Mouse (Mus musculus) forelimb bud, embryonic 11.5 days (tissue): ENCODE data around the gene Kalrn.

Experiments used
- DNase-seq: peaks from one replicate; pipeline ENCODE4 v3.0.0-alpha.2; 2012; ENCODE audit warnings: low read depth, low spot score

Kalrn gene

GRCm38 (mm10) chr16:34573151-34573802 lies at the start of gene Kalrn:
Kalrn (minus strand) TSS chr16:34573532.
- DNase-seq = peak; percentile 85

GRCm38 (mm10) chr16:34614021-34614420 lies 40.7 kb upstream of the Kalrn start:
- DNase-seq = no peak

GRCm38 (mm10) chr16:34610137-34610536 lies 36.8 kb upstream of the Kalrn start:
- no peak for DNase-seq

- peak; percentile 35 for DNase-seq
Observed at GRCm38 (mm10) chr16:34605679-34606078, 32.3 kb upstream of the Kalrn start.

GRCm38 (mm10) chr16:34603854-34604253 lies 30.5 kb upstream of the Kalrn start:
- no peak for DNase-seq

GRCm38 (mm10) chr16:34603076-34603475 lies 29.7 kb upstream of the Kalrn start:
- no peak for DNase-seq

- DNase-seq = no peak
Observed at GRCm38 (mm10) chr16:34601954-34602353, 28.6 kb upstream of the Kalrn start.

GRCm38 (mm10) chr16:34595294-34595693 lies 22.0 kb upstream of the Kalrn start:
- no peak for DNase-seq

GRCm38 (mm10) chr16:34594597-34595262 lies 21.4 kb upstream of the Kalrn start:
- DNase-seq = no peak

- DNase-seq = no peak
Observed at GRCm38 (mm10) chr16:34592696-34593095, 19.4 kb upstream of the Kalrn start.

- no peak for DNase-seq
Observed at GRCm38 (mm10) chr16:34591934-34592333, 18.6 kb upstream of the Kalrn start.

- no peak for DNase-seq
Observed at GRCm38 (mm10) chr16:34579671-34580326, 6.5 kb upstream of the Kalrn start.

GRCm38 (mm10) chr16:34573856-34574491 lies 642 bp upstream of the Kalrn start:
- DNase-seq = peak; percentile 24

GRCm38 (mm10) chr16:34572406-34573150 lies 754 bp downstream of the Kalrn start:
- peak; percentile 11 for DNase-seq

GRCm38 (mm10) chr16:34571931-34572405 lies 1.4 kb downstream of the Kalrn start:
- DNase-seq = peak; percentile 59

GRCm38 (mm10) chr16:34569897-34570296 lies 3.4 kb downstream of the Kalrn start:
- no peak for DNase-seq

GRCm38 (mm10) chr16:34568831-34569230 lies 4.5 kb downstream of the Kalrn start:
- DNase-seq = no peak

GRCm38 (mm10) chr16:34563593-34564280 lies 9.6 kb downstream of the Kalrn start:
- DNase-seq = no peak

GRCm38 (mm10) chr16:34561734-34562135 lies 11.6 kb downstream of the Kalrn start:
- DNase-seq = no peak

- DNase-seq = no peak
Observed at GRCm38 (mm10) chr16:34560814-34561213, 12.5 kb downstream of the Kalrn start.

- DNase-seq = no peak
Observed at GRCm38 (mm10) chr16:34560411-34560810, 12.9 kb downstream of the Kalrn start.
